Mouse (Mus musculus): ENCODE data around the gene Cd300lf.

The Cd300lf gene

GRCm38 (mm10) chr11:115106638-115107037 is 27.2 kb downstream of the Cd300lf start:
- no peak for DNase-seq (ENCODE audit: low spot score in 2 of 2)

GRCm38 (mm10) chr11:115104769-115105563 is 28.8 kb downstream of the Cd300lf start:
- no peak for DNase-seq (ENCODE audit: low spot score in 2 of 2)

- no peak for DNase-seq (ENCODE audit: low spot score in 2 of 2)
Observed at GRCm38 (mm10) chr11:115103470-115104413, 30.1 kb downstream of the Cd300lf start.

- no peak for DNase-seq (ENCODE audit: low spot score in 2 of 2)
Observed at GRCm38 (mm10) chr11:115102116-115102515, 31.7 kb downstream of the Cd300lf start.

GRCm38 (mm10) chr11:115101615-115102051 is 32.2 kb downstream of the Cd300lf start:
- no peak for DNase-seq (ENCODE audit: low spot score in 2 of 2)

- no peak for DNase-seq (ENCODE audit: low spot score in 2 of 2)
Observed at GRCm38 (mm10) chr11:115100741-115101140, 33.1 kb downstream of the Cd300lf start.

- no peak for DNase-seq (ENCODE audit: low spot score in 2 of 2)
Observed at GRCm38 (mm10) chr11:115100032-115100621, 33.7 kb downstream of the Cd300lf start.

GRCm38 (mm10) chr11:115099241-115099840 is 34.5 kb downstream of the Cd300lf start:
- no peak for DNase-seq (ENCODE audit: low spot score in 2 of 2)

- no peak for DNase-seq (ENCODE audit: low spot score in 2 of 2)
Observed at GRCm38 (mm10) chr11:115098203-115098932, 35.4 kb downstream of the Cd300lf start.

- no peak for DNase-seq (ENCODE audit: low spot score in 2 of 2)
Observed at GRCm38 (mm10) chr11:115092140-115092539, 41.7 kb downstream of the Cd300lf start.

GRCm38 (mm10) chr11:115091362-115091901 is 42.4 kb downstream of the Cd300lf start, which contains the start of gene Rab37:
Gene Rab37, plus strand, starts transcription at chr11:115091431.
- DNase-seq (ENCODE audit: low spot score in 2 of 2) = no peak

GRCm38 (mm10) chr11:115089853-115090252 is 43.9 kb downstream of the Cd300lf start:
- DNase-seq (ENCODE audit: low spot score in 2 of 2) = no peak

- no peak for DNase-seq (ENCODE audit: low spot score in 2 of 2)
Observed at GRCm38 (mm10) chr11:115086213-115086612, 47.6 kb downstream of the Cd300lf start.

- DNase-seq (ENCODE audit: low spot score in 2 of 2) = no peak
Observed at GRCm38 (mm10) chr11:115085064-115085463, 48.7 kb downstream of the Cd300lf start.

GRCm38 (mm10) chr11:115084595-115084994 is 49.2 kb downstream of the Cd300lf start:
- DNase-seq (ENCODE audit: low spot score in 2 of 2) = no peak

GRCm38 (mm10) chr11:115083376-115084139 is 50.2 kb downstream of the Cd300lf start:
- DNase-seq (ENCODE audit: low spot score in 2 of 2) = peak; percentile 23 to 79

- no peak for DNase-seq (ENCODE audit: low spot score in 2 of 2)
Observed at GRCm38 (mm10) chr11:115082196-115082595, 51.6 kb downstream of the Cd300lf start.

- no peak for DNase-seq (ENCODE audit: low spot score in 2 of 2)
Observed at GRCm38 (mm10) chr11:115081373-115081772, 52.4 kb downstream of the Cd300lf start.

GRCm38 (mm10) chr11:115080886-115081285 is 52.9 kb downstream of the Cd300lf start:
- peak in 1 of 2 experiments; percentile 35 for DNase-seq (ENCODE audit: low spot score in 2 of 2)

- no peak for DNase-seq (ENCODE audit: low spot score in 2 of 2)
Observed at GRCm38 (mm10) chr11:115078680-115079079, 55.1 kb downstream of the Cd300lf start.
